Mouse (Mus musculus): ENCODE measurements around the gene Poc1b.

- TF ChIP-seq POLR2A (IDR thresholded peaks at IDR 0.05; ENCODE audit: borderline replicate concordance, extremely low read depth, insufficient read depth, insufficient read length, poor library complexity, severe bottlenecking) (no peak), CTCF (IDR thresholded peaks at IDR 0.05; ENCODE audit: borderline replicate concordance, extremely low read depth, insufficient read depth, insufficient read length) (no peak)
Measured at GRCm38 (mm10) chr10:99227968-99228864, 121.4 kb downstream of the Poc1b start.

All from brain, embryonic 14.5 days (tissue).